Mouse (Mus musculus) layer of hippocampus, postnatal 14 days (tissue): ENCODE data around the gene Tmem74b. TPM values are rescaled to one million over a fixed set of nuclear protein-coding genes. Genes with fewer than 3 reads are reported as not detected.

ENCODE experiments used
- DNase-seq, 2 experiments: peaks; one replicate each; pipeline ENCODE4 v3.0.0; 2021 to 2022; ENCODE audit warnings: low spot score in 2 of 2, mixed read lengths in 1 of 2
- total RNA-seq, 2 experiments: library from RNA; stranded (reverse); gene quantifications; 2 replicates each; pipeline ENCODE4 v1.2.3; 2021

Gene Tmem74b
- total RNA-seq, 2 experiments from 2014 or later: 4.5 to 6.3 TPM

DNA sequence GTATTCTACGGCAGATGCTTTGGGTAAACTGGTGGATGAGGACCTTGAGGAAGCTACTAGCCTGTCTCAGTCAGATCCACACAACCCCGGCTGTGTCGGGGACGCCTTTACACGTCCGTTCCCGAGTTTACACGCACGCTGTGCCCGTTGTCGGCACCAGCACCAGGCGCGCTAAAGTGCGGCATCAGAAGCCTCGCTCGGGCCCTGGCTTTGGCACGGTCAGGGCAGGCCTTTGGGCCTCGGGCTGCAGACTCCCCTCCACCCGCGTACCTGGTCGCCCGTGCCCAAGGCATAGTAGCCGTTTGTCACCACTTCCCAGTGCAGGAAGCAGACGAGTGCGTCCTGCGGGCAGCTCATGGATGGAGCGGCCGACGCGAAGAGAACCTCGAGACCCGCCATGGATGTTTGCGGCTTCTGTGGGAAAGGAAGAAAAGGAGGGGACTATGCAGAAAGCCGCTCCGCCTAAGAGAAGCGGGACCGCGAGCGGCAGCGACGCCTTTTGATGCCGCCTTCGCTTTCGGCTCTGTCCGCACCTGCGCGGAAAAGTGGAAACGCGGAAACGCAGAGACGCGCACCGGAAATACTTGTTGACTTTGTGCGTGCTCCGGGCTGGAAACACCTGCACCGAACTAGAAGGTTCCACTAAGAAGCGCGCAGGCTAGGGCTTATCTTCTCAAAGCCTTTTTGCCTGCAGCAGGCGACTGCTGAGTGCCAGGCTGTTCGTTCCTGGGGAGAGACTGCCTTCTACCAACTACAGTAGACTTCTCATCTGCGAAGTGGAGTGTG lies 39.1 kb downstream of the Tmem74b start:
- DNase-seq: peak; percentile 91 to 93

DNA sequence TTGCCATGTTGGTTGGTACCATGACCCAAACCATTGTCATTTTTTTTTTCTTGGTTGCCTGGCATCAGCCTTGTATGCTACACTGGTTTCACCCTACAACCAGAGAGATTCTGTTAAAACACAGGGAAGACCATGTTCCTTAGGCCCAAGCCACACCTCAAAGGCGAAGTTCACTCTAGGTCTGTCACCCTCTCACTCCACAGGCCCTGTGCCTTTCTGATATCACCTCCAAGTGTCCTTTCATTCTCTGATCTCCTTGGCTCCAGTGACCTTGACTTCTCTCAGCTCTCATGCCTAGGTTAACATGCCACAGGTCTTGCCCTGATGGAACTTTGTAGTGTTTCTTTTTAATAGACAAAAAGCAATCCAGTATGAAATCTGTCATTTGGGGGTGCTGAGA lies 40.3 kb downstream of the Tmem74b start:
- no peak for DNase-seq

DNA sequence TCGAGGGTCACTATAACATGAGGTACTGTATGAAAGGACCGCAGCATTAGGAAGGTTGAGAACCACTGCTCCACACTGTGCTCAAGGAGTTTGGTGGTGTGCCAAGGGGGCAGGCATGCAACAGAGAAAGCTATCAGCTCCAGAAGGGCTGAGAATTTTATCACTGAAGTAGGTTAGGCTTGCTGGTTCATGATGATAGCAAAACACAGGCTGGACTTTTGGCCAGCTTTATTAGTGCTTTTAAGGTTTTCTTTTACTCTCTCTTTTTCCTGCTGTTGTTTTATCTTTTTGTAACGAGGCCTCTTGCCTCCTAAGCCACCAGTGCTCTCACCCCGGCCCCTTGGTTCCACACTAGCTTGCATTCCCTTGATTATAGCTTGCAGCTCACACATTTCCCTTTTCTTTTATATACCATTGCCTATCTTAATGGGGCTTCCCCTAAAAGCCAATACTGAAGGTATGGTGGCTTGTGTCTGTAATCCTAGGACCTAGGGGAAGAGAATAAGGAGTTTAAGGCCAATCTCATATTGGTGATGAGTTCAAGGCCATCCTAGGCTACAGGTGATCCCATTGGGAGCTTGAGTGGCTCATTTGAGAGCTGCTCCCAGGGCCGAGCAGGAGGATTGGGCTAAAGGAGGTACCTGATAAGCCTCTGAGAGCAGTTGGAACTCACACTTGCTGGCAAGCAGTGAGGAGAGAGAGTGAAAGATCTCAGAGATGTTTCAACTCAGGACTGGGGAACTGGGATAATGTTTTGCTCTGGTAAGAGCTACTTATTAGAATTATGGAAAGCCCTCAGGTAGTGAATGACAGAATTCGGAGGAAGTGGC lies 41.3 kb downstream of the Tmem74b start:
- DNase-seq: no peak

DNA sequence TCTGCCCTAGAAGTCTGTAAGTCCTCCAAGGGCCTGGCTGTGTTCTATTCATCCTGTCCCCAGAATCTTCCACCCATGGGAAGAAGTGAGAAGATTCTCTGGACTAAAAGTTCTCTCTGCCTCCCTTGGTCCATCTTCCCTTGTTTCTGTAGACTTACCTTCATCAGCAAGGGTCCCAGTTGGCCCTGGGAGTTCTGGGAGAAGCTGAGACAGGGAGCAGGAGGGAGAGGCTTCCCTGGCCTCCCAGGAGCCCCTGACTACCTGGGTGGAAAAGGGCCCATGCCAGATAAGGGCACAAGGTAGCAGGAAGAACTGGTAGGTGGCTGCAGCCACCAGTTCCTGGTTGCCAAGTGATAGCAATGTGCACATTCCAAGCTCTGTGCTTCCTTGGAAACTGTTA lies 42.0 kb downstream of the Tmem74b start, which contains the start of gene Psmf1:
TSS of gene Psmf1 (minus strand) at position 342 of the 400 bp plus-strand sequence.
- DNase-seq: no peak

DNA sequence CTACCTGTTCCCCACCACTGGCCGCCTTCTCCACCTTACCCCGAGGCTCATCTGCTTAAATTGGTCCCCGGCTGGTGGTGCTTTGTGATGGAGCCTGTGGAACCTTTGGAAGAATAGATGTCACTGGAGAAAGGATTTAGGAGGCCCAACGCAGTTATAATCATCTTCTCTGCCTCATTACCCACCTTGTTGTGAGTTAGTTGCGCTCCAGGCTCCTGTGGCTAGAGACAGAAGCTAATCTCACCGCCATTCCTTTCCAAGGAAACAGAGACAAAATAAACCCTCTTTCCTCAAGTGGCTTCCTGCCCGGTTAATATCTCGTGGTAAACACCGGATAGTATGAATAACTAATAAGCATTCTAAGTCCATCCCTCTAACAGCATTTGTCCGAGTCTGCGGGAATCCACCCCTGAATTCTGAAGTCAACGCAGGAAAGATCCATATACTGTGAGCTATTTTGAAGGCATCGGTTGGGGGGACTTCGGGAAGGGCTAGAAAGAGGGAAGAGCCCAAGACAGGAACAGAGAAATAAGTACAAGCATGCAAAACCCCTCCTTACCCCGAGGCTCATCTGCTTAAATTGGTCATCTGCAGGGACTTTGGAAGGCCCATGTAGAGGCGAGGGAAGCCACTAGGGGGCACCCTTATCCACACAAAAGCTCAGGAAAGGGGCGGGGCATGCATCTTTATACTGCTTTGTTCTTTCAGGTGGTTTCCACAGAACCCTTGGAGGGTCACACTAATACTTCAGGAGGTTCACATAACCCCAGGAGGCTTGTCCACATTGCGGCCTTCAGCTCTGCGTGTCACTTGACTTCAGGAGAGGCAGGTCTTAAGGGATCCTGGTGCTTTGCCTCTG lies 46.3 kb downstream of the Tmem74b start:
- peak; percentile 73 to 77 for DNase-seq

DNA sequence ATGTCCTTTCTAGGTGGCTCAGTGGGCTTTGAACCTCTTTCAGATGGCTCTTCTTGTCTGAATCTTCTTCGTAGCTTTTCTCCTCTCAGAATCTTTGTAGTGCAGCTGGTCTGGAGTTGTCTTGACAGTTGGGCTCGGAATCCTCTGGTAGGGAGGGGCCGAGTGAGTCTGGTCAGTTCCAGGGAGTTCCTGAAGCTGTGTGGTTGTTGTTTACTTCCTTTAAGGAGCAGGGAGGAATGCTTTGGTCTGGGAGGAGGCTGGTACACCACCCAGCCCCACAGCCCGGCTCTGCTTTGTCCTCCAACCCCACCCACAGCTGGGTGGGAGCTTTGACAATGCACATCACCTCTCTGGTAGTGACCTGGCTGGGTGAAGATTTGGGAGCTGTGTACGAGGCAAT lies 49.5 kb downstream of the Tmem74b start:
- no peak for DNase-seq

DNA sequence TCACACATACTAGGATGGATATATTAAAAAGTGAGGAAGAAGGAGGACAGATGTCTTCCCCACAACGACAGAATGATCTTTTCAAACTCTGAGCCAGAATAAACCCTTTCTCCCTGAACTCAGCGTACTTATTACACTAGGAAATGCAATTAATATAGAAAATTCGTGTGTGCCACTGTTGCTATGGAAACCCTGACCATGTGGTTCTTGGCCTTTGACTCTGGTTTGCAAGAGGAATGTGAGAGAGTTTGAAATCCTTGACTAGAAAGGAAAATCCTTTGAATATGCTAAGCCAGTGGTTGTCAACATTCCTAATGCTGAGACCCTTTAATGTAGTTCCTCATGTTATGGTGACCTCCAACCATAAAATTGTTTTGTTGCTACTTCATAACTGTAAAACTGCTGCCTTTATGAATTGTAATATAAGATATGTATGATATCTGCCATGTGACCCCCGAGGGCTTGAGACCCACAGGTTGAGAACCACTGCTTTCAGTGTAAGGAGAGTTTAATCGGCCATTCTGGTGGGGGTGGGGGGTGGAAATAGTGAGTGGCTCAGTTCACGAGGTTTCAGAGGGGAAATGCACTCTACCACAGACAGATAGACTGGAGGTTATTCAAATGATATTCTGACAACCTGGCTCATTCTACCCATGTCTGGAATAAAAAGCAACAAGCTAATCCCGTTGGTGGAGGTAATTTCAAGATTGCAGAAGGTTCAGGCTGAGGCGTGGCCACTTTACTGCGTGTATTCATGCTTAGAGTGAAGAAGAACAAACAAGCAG lies 54.7 kb downstream of the Tmem74b start:
- DNase-seq: no peak

DNA sequence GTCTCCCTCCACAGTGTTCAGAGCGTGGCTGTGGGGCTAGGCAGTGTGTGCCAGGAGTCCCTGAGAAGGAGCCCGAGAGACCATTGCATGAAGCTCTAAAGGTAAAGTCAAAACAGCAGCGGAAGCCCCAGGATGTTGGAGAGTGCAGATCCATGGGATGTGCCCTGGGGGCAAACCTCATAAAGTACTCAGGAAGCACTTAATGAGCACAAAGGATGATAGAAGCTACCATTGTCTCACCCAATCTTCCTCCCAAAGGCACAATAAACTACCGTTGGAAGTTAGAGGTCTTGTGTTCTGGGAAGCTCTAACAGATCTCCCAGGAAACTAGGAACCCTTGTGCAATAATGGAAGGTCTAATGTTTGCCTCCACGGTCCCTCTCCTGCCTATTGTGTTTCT lies 55.6 kb downstream of the Tmem74b start:
- no peak for DNase-seq

DNA sequence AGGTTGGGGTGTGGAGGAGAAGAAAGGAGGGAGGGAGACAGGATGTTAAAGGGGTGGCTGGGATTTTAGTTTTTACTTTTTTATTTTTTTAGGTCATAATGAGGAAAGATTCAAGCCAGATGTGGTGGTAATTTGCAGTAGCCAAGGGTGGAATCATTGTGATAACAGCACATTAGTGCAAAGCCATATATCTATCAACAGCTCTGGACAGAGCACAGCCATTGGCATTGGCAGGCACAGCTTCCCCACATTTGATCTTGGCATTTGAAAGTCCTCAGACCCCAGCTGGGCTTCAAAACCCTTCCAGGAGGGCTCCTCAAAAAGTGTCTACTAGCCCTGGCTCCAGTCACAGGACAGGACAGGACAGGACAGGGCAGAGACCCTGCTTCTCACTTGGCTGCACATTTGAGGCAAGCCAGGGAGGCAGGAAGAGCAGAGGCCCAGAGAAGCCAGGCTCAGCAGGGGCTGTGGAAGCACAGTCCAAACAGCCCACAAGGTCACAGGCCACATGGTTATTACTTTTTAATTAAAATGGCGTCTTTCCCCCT lies 57.1 kb downstream of the Tmem74b start:
- no peak for DNase-seq

Other genes with a start within 250 kb of the Tmem74b start
- not detected for gene 4921509C19Rik, start 225.9 kb upstream of the Tmem74b start, total RNA-seq
- gene Nsfl1c, start 207.8 kb upstream of the Tmem74b start, total RNA-seq: 100 to 1,000 TPM; 134 to 140 TPM
- gene Fkbp1a, start 159.5 kb upstream of the Tmem74b start, total RNA-seq: 100 to 1,000 TPM; 804 to 810 TPM
- 1 to 10 TPM in 1 of 2 experiments, under 1 TPM in 1; 0.81 to 1.9 TPM for gene Sdcbp2, start 129.4 kb upstream of the Tmem74b start, total RNA-seq
- 100 to 1,000 TPM; 303 to 326 TPM for gene Snph, start 69.4 kb upstream of the Tmem74b start, total RNA-seq
- gene Rad21l, start 33.5 kb upstream of the Tmem74b start, total RNA-seq: 1 to 10 TPM in 1 of 2 experiments, under 1 TPM in 1; 0.69 to 1.2 TPM
- 10 to 100 TPM; 38.2 to 38.5 TPM for gene Psmf1, start 42.2 kb downstream of the Tmem74b start, total RNA-seq
- gene Rspo4, start 140.9 kb downstream of the Tmem74b start, total RNA-seq: not detected
- gene Angpt4, start 209.2 kb downstream of the Tmem74b start, total RNA-seq: under 1 TPM; 0.14 to 0.52 TPM